Mouse (Mus musculus): Measurements from ENCODE around the gene 9530068E07Rik. TPM values are rescaled to one million over a fixed set of nuclear protein-coding genes. Genes with fewer than 3 reads are reported as not detected.

9530068E07Rik gene
- polyA plus RNA-seq, 1 experiment from 2014 or later: 138 TPM

GRCm38 (mm10) chr11:52447242-52447641 lies 51.0 kb downstream of the 9530068E07Rik start:
- no peak overlapping the region for H3K27ac ChIP-seq (replicated peaks; ENCODE audit: low read depth, low read length)
- no peaks in the 10 kb centered on the region for H3K9me3 ChIP-seq (ENCODE audit: control insufficient read depth, low read length)
- no peaks in the 10 kb centered on the region for H3K36me3 ChIP-seq (ENCODE audit: control insufficient read depth, insufficient read depth, low read length)
- H3K4me3 ChIP-seq (replicated peaks; ENCODE audit: low read depth, low read length): no peak overlapping the region
- H3K4me1 ChIP-seq (ENCODE audit: control insufficient read depth, insufficient read depth, low read length): no peaks in the 10 kb centered on the region
- WGBS: 53% methylated on average over 4 of the region's 4 CpGs
- no peaks in the 10 kb centered on the region for H3K27me3 ChIP-seq (ENCODE audit: control insufficient read depth, insufficient read depth, low read length)
- ATAC-seq (ENCODE audit: low FRiP score, low TSS enrichment) (peak; percentile 24; the same call in 1 of the 2 replicates), DNase-seq (peak; percentile 63)
- H3K4me2 ChIP-seq (ENCODE audit: low read length): no peak overlapping the region
- H3K9ac ChIP-seq (replicated peaks; ENCODE audit: low read length): no peak overlapping the region

DNA sequence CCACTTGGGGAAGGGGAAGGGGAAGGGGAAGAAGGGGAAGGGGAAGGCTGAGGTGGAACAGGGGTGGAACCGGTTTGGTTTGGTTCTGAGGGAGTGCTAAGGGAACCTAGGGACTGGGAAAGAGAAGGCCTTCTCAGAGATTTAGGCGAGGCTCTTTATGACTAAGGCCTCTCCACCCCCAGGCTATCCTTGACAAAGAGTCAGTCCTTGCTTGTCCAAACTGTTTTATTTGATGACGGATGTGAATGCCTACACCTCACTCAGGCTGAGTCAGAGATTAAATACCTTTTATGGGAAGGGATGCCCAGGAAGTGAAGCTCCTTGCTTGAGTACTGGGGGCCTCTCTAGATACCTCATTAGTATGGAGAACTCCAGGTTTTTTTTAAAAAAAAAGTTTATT lies 52.8 kb downstream of the 9530068E07Rik start:
- no peak for ATAC-seq (ENCODE audit: low FRiP score, low TSS enrichment)
- Histone ChIP-seq H3K27ac (replicated peaks; ENCODE audit: low read depth, low read length) (no peak overlapping the region), H3K4me3 (replicated peaks; ENCODE audit: low read depth, low read length) (no peak overlapping the region), H3K36me3 (ENCODE audit: control insufficient read depth, insufficient read depth, low read length) (no peaks in the 10 kb centered on the region), H3K9ac (replicated peaks; ENCODE audit: low read length) (no peak overlapping the region), H3K4me1 (ENCODE audit: control insufficient read depth, insufficient read depth, low read length) (no peaks in the 10 kb centered on the region), H3K4me2 (ENCODE audit: low read length) (no peak overlapping the region), H3K27me3 (ENCODE audit: control insufficient read depth, insufficient read depth, low read length) (no peaks in the 10 kb centered on the region), H3K9me3 (ENCODE audit: control insufficient read depth, low read length) (no peaks in the 10 kb centered on the region)
- DNase-seq: no peak
- WGBS: 42% methylated on average over 3 of the region's 3 CpGs

- DNase-seq (no peak), ATAC-seq (ENCODE audit: low FRiP score, low TSS enrichment) (no peak)
- Histone ChIP-seq H3K27ac (replicated peaks; ENCODE audit: low read depth, low read length) (no peak overlapping the region), H3K36me3 (ENCODE audit: control insufficient read depth, insufficient read depth, low read length) (no peaks in the 10 kb centered on the region), H3K27me3 (ENCODE audit: control insufficient read depth, insufficient read depth, low read length) (no peaks in the 10 kb centered on the region), H3K4me3 (replicated peaks; ENCODE audit: low read depth, low read length) (no peak overlapping the region), H3K4me1 (ENCODE audit: control insufficient read depth, insufficient read depth, low read length) (no peaks in the 10 kb centered on the region), H3K4me2 (ENCODE audit: low read length) (no peak overlapping the region), H3K9me3 (ENCODE audit: control insufficient read depth, low read length) (no peaks in the 10 kb centered on the region), H3K9ac (replicated peaks; ENCODE audit: low read length) (no peak overlapping the region)
- WGBS: 93% methylated on average over 5 of the region's 5 CpGs
These were observed 62.1 kb downstream of the 9530068E07Rik start for GRCm38 (mm10) chr11:52458281-52458680.

Other genes starting within 250 kb of the 9530068E07Rik start
- gene Olfr1371, start 182.4 kb upstream of the 9530068E07Rik start, polyA plus RNA-seq (2014; fragmentation: Nextera tagmentation; extraction: Ambion mirVana): not detected in 2 replicates
- 1,139 and 1,189 TPM in 2 replicates for gene Skp1a, start 164.4 kb upstream of the 9530068E07Rik start, polyA plus RNA-seq (2014; fragmentation: Nextera tagmentation; extraction: Ambion mirVana)
- 2.8 and 5.8 TPM in 2 replicates for gene Tcf7, start 113.4 kb upstream of the 9530068E07Rik start, polyA plus RNA-seq (2014; fragmentation: Nextera tagmentation; extraction: Ambion mirVana)
- gene Vdac1, start 35.6 kb upstream of the 9530068E07Rik start, polyA plus RNA-seq (2014; fragmentation: Nextera tagmentation; extraction: Ambion mirVana): 275 and 348 TPM in 2 replicates